Mouse (Mus musculus) forebrain, embryonic 12.5 days (tissue): ENCODE measurements around the gene Gtpbp1. TPM values are rescaled to one million over a fixed set of nuclear protein-coding genes. Genes with fewer than 3 reads are reported as not detected.
A peak's percentile ranks its signal among the peaks of the same experiment; 100 is the strongest.

Experiments used
- ATAC-seq: fragments of 200-750 bp; cut with Nextera tagmentation; 2 replicates; pipeline ENCODE4 v1.8.0; 2017; ENCODE audit warnings: moderate TSS enrichment; ENCODE audit not compliant: low FRiP score
- H3K27ac ChIP-seq: fragments of 300-500 bp; sonication (generic); 2 replicates; pipeline ENCODE4 v1.5.1; 2016; ENCODE audit warnings: mild to moderate bottlenecking
- H3K27me3 ChIP-seq: fragments of 300-500 bp; sonication (generic); 2 replicates; pipeline ENCODE4 v1.6.1; 2016; ENCODE audit warnings: mild to moderate bottlenecking
- H3K36me3 ChIP-seq: fragments of 300-500 bp; sonication (generic); replicated peaks from 2 replicates; pipeline ENCODE4 v1.6.1; 2016; ENCODE audit warnings: mild to moderate bottlenecking
- H3K4me1 ChIP-seq: fragments of 300-500 bp; sonication (generic); 2 replicates; pipeline ENCODE4 v1.6.1; 2016
- H3K4me2 ChIP-seq: fragments of 300-500 bp; sonication (generic); 2 replicates; pipeline ENCODE4 v1.6.1; 2016; ENCODE audit warnings: mild to moderate bottlenecking, moderate library complexity
- H3K4me3 ChIP-seq: fragments of 300-500 bp; sonication (generic); replicated peaks from 2 replicates; pipeline ENCODE4 v1.5.1; 2016; ENCODE audit warnings: mild to moderate bottlenecking
- H3K9ac ChIP-seq: fragments of 300-500 bp; sonication (generic); 2 replicates; pipeline ENCODE4 v1.6.1; 2016; ENCODE audit warnings: mild to moderate bottlenecking
- H3K9me3 ChIP-seq: fragments of 300-500 bp; sonication (generic); 2 replicates; pipeline ENCODE4 v1.6.1; 2016
- WGBS: fragments of 180-500 bp; shearing (Covaris S2); methylation state at CpG from one replicate; pipeline ENCODE4 v1.1.7; 2016; 5-methylcytosine and 5-hydroxymethylcytosine counted together
- polyA plus RNA-seq: library from polyadenylated mRNA; unstranded; fragments of >200 nt; fragmentation: Nextera tagmentation; extraction: Ambion mirVana; gene quantifications from 2 replicates; pipeline ENCODE4 v1.2.1, GENCODE M21; 2016

Gtpbp1 gene
- polyA plus RNA-seq, 1 experiment from 2014 or later, result 55.7 TPM

DNA sequence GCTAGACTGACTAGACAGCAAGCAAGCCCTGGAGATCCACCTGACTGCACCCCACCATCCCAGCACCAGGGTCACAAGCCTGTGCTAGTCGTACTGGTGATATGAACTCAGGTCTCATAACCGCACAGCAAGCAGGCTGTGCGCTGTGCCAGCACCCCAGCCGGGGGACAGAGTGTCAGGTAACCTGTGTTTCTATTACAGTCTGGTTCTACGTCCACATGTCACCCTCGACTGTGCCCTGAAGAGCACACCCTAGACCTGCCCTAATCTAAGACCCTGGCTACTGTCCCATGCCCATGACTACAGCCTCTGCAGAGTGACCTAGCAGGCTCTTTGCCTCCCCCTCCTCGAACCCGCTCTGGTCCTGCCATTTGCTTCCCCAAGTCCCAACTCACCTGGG, 42.5 kb downstream of the Gtpbp1 start:
- peaks cover 84% of the 10 kb centered on the region for H3K36me3 ChIP-seq

DNA sequence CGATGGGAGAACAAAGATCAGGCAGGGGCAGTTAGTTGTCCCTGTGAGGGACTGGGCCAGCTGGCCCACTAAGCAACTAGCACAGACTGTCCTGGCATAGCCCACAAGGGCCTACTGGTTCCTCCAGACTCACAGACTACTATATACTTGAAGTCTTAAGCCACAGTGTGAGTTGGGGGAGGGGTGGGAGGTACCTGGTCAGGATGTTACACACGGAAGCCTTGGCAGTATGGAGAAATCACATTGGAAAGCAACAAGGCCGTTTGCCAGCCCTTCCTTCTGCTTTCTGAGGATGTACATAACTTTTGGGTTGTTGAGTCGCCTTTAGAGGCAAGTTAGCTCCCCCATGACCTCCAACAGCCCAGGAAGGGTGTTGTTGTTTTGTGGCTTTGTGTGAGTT, 43.0 kb downstream of the Gtpbp1 start:
- Histone ChIP-seq H3K4me2 (no peak overlapping the region), H3K4me1 (peaks cover 3% of the 10 kb centered on the region; the same call in 1 of the 2 replicates), H3K4me3 (no peak overlapping the region), H3K9ac (no peak overlapping the region), H3K27ac (no peak overlapping the region), H3K36me3 (peaks cover 84% of the 10 kb centered on the region), H3K27me3 (no peaks in the 10 kb centered on the region), H3K9me3 (no peaks in the 10 kb centered on the region)
- WGBS, result 71% methylated on average over 4 of the region's 4 CpGs
- ATAC-seq, result no peak

More for the DNA sequence above, 42.5 kb downstream of the Gtpbp1 start:
- ATAC-seq, result no peak
- no peak overlapping the region for H3K27ac ChIP-seq
- no peak overlapping the region for H3K9ac ChIP-seq
- no peak overlapping the region for H3K4me2 ChIP-seq
- H3K4me1 ChIP-seq, result peaks cover 3% of the 10 kb centered on the region; the same call in 1 of the 2 replicates
- H3K27me3 ChIP-seq, result no peaks in the 10 kb centered on the region
- H3K9me3 ChIP-seq, result no peaks in the 10 kb centered on the region
- WGBS, result 96% methylated on average over 8 of the region's 8 CpGs
- no peak overlapping the region for H3K4me3 ChIP-seq

DNA sequence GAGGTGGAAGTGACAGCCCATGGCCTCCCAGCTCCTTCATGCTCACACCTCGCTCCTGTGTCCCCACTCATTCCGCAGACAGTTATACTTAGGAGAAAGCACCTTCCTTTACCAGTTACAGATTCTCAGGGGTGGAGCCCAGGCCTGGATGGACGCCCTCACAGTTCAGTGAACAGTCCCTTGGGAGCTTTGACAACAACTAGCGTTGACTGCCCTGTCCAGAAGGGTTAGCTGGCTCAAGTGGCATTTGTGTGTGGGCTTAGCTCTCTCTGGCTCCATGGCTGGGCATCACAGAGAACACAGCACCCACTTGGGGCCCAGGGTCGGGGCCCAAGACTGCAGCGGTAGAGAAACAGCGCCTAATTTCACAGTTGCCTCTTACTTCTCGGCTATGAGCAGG, 43.7 kb downstream of the Gtpbp1 start:
- peaks cover 84% of the 10 kb centered on the region for H3K36me3 ChIP-seq
- no peaks in the 10 kb centered on the region for H3K9me3 ChIP-seq
- H3K9ac ChIP-seq, result no peak overlapping the region
- no peaks in the 10 kb centered on the region for H3K27me3 ChIP-seq
- H3K4me3 ChIP-seq, result no peak overlapping the region
- H3K27ac ChIP-seq, result 0 out of 2 replicates have a peak overlapping the region, but pooled peaks have one; percentile 2
- H3K4me2 ChIP-seq, result no peak overlapping the region
- 87% methylated on average over 8 of the region's 8 CpGs for WGBS
- H3K4me1 ChIP-seq, result peaks cover 3% of the 10 kb centered on the region; the same call in 1 of the 2 replicates
- ATAC-seq, result no peak

DNA sequence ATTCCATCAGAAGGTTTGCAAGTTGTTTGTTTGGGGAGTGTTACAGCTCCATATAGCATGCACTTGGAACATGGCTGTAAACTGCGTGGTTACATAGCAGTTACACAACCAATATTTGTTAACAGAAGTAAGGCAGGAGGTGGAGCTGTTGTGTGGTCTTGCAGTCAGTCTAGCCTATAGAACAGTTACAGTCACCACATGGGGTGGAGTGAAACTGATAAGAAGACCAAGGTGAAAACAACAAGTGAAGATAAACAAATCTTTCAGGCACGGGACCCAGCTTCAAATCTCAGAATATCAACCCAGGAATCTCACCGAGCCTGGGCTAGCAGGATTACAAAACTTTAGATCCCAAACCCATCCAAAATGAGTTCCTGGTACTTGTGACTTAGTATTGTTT, 50.1 kb downstream of the Gtpbp1 start:
- Histone ChIP-seq H3K9ac (no peak overlapping the region), H3K27ac (no peak overlapping the region), H3K36me3 (peaks cover 37% of the 10 kb centered on the region), H3K4me1 (peaks cover 25% of the 10 kb centered on the region), H3K27me3 (no peaks in the 10 kb centered on the region; the same call in 1 of the 2 replicates), H3K4me2 (peak overlapping the region; percentile 85), H3K4me3 (peak overlapping the region; percentile 99), H3K9me3 (no peaks in the 10 kb centered on the region)
- WGBS, result 81% methylated on average over 3 of the region's 3 CpGs
- ATAC-seq, result no peak

DNA sequence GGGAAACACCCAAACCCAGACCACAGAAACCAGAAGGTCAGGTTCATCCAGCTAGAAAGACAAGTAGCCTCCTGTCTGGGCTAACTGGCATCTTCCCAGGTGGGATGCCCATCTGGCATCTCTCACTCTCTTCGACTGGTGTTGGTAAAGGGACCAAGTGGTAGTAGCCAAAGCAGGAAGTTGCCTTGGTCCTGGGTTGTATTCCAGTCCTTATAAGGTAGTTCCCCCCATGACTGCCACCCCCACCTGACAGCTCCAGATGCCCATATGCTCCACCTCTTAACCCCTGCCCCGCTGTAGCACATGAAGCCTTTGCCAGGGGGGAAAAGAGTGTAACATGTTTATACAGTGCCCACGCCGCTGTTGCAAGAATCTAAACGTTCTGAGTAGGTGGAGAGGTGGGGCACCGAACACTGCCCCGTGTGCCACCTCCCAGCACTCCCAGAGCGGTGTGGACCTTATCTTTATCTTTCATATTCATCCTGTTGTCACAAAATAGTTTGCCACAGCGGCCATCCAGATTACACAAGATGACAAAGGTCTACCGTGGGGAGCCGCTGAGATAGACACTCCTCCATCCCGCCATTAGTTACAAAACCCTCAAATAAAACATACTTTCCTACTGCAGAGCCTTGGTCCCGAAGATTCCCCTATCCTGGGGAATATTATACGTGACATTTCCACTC, 50.7 kb downstream of the Gtpbp1 start:
- ATAC-seq, result no peak; the same call in 1 of the 2 replicates
- Histone ChIP-seq H3K36me3 (peaks cover 33% of the 10 kb centered on the region), H3K4me3 (peak overlapping the region; percentile 99), H3K27me3 (no peaks in the 10 kb centered on the region; the same call in 1 of the 2 replicates), H3K9me3 (no peaks in the 10 kb centered on the region), H3K4me1 (peaks cover 25% of the 10 kb centered on the region), H3K27ac (no peak overlapping the region), H3K9ac (peak overlapping the region; percentile 91), H3K4me2 (peak overlapping the region; percentile 85)
- WGBS, result 41% methylated on average over 14 of the region's 14 CpGs

DNA sequence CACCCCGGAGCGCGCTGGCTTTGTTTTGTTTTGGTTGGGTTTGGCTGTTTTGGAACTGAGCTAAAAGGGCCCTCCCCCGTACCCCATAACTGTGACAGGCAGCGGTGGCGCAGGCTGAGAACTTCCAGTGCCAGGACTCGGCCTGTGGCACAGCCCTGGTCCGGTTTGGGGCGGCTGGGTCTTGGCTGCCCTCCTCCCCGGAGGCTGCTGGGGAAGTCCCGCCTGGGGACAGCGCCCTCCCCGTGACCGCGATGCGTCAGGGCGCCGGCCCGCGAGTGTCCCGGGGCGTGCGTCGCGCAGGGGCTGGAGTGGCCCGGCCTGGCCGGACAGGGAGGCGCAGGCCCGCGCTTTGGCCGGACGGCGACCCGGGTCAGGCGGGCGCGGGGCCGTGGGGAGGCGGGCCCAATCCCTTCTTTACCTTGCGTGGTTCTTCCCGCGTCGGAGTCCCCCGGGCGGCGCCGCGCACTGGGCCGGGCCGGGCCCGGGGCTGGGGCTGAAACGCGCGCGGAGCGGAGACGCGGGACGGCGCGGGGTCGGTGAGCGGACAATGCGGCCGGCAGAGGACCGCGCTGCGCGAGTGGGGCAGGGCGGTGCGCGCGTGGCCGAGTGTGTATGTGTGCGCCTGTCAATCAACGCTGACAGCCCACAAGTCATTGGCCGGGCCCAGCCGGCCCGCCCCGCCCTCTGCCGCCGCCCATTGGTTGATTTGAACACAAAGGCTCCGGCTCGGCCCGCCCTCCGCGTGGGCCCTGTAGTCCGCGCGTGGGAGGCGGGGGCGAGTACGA, 51.5 kb downstream of the Gtpbp1 start, which contains the start of gene Sun2:
TSS of gene Sun2 (minus strand) at position 616 of the 785 bp plus-strand sequence.
- Histone ChIP-seq H3K9me3 (no peaks in the 10 kb centered on the region), H3K4me3 (peak within 1 kb of the TSS; percentile 99), H3K4me1 (peaks cover 25% of the 10 kb centered on the region), H3K27ac (peak within 1 kb of the TSS; percentile 50; the same call in 1 of the 2 replicates), H3K27me3 (no peaks in the 10 kb centered on the region; the same call in 1 of the 2 replicates), H3K36me3 (peaks cover 25% of the 10 kb centered on the region), H3K4me2 (peak within 1 kb of the TSS; percentile 85), H3K9ac (peak within 1 kb of the TSS; percentile 91)
- WGBS, result under 1% methylated on average over 88 of the region's 93 CpGs
- peak; percentile 94 for ATAC-seq

DNA sequence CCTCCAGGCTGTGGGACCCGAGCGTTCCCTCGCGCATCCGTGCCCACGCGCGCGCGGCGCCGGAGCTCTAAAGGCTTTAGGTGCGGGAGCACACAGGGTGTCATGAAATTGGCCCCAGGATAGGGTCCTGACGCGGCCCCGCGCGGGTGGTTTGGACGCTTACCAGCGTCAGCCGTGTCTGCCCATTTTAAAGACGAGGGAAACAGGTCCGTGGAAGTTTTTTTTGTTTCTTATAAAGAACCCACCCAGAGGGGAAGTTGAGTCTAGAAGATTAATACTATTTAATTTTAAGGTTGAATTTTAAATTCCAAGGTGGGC, 52.0 kb downstream of the Gtpbp1 start:
- no peak for ATAC-seq
- Histone ChIP-seq H3K4me2 (peak overlapping the region; percentile 85), H3K4me1 (peaks cover 25% of the 10 kb centered on the region), H3K27ac (no peak overlapping the region; the same call in 1 of the 2 replicates), H3K9ac (peak overlapping the region; percentile 91), H3K27me3 (no peaks in the 10 kb centered on the region; the same call in 1 of the 2 replicates), H3K36me3 (peaks cover 20% of the 10 kb centered on the region), H3K9me3 (no peaks in the 10 kb centered on the region), H3K4me3 (peak overlapping the region; percentile 99)
- WGBS, result 0% methylated on average over 23 of the region's 23 CpGs

DNA sequence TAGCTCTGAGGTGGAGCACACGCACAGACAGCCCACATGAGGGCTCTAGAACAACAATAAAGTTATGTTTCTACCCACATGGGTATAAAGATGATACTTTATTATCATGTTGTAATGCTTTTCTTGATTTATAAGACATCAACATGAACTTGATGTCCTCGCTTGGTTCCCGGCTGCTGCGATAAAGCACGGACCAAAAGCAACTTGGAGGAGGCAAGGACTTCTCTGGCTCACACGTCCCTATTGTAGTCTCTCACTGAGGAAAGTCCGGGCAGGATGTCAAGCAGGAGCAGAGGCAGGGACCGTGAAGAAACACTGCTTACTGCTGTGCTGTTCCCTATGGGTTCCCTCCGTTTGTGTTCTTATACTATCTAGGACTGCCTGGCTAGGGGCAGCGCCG, 53.4 kb downstream of the Gtpbp1 start:
- ATAC-seq, result no peak
- no peak overlapping the region for H3K9ac ChIP-seq
- H3K9me3 ChIP-seq, result no peaks in the 10 kb centered on the region
- no peak overlapping the region for H3K4me2 ChIP-seq
- 90% methylated on average over 11 of the region's 11 CpGs for WGBS
- no peak overlapping the region for H3K4me3 ChIP-seq
- H3K36me3 ChIP-seq, result peaks cover 6% of the 10 kb centered on the region
- H3K27ac ChIP-seq, result no peak overlapping the region
- H3K27me3 ChIP-seq, result no peaks in the 10 kb centered on the region; the same call in 1 of the 2 replicates
- H3K4me1 ChIP-seq, result peaks cover 25% of the 10 kb centered on the region

DNA sequence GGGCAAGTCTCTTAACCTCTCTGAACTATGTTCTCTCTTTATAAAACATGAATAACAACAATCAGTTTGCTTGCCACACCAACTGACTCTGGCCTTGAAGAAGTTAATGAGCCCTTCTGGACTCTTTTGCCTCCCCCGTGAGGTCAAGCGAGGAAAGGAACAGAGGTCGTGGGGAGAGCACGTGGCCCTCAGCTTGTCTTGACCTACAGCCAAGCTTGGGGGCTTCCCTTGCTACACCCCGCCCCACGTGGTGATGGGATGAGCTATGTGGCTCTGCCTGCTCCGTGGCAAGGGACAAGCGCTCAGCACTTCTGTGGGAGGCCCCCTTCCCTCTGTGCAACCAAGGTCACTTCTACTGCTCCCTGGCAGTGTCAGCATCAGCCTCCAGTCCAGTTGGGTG, 54.1 kb downstream of the Gtpbp1 start:
- Histone ChIP-seq H3K4me1 (peaks cover 25% of the 10 kb centered on the region), H3K4me2 (no peak overlapping the region), H3K9ac (no peak overlapping the region), H3K9me3 (no peaks in the 10 kb centered on the region), H3K27me3 (no peaks in the 10 kb centered on the region; the same call in 1 of the 2 replicates), H3K27ac (no peak overlapping the region), H3K36me3 (no peaks in the 10 kb centered on the region), H3K4me3 (no peak overlapping the region)
- no peak for ATAC-seq
- WGBS, result 80% methylated on average over 8 of the region's 8 CpGs

DNA sequence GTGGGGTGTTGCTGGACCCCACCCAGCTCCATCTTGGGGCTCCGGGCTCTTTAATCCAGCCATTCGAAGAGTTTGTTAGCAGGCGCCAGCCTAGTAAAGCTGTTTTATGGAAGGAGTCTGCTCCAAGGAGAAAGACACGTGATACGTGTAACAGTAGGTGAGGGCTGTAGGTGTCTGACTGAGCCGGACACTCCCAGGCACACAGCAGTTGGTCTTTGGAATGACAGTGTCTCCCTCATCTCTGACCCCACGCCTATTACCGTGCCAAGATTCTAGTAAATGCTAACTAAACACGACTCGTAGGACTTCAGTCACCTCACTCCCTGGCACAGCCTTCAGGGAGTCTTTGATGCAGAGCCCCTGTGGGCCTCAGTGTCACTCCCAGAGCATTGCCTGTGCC, 54.7 kb downstream of the Gtpbp1 start:
- peaks cover 20% of the 10 kb centered on the region for H3K4me1 ChIP-seq
- H3K27me3 ChIP-seq, result no peaks in the 10 kb centered on the region; the same call in 1 of the 2 replicates
- no peak overlapping the region for H3K27ac ChIP-seq
- no peak overlapping the region for H3K4me2 ChIP-seq
- no peaks in the 10 kb centered on the region for H3K9me3 ChIP-seq
- H3K36me3 ChIP-seq, result no peaks in the 10 kb centered on the region
- no peak overlapping the region for H3K9ac ChIP-seq
- 90% methylated on average over 10 of the region's 10 CpGs for WGBS
- ATAC-seq, result no peak
- no peak overlapping the region for H3K4me3 ChIP-seq

DNA sequence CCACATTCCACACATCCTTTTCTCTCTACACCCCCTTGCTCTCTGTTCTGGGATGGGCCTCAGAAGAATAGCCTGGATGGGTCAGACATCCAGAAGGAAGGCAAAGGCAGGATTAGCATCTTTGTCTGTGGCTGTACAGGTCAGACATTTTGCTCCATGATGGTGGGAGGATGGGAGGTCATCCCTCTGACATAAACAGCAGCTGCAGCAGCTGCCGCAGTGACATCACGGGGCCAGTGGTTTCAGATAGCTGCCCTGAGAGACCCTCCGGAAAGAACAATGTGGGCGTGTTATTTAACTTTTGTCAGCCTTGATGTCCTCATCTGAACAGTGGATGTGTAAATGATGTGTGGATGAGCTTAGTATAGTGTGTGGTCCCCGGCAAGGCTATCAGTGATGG, 55.2 kb downstream of the Gtpbp1 start:
- no peak for ATAC-seq
- no peak overlapping the region for H3K4me2 ChIP-seq
- H3K4me1 ChIP-seq, result peaks cover 14% of the 10 kb centered on the region
- H3K4me3 ChIP-seq, result no peak overlapping the region
- WGBS, result 87% methylated on average over 5 of the region's 5 CpGs
- H3K9me3 ChIP-seq, result no peaks in the 10 kb centered on the region
- H3K27me3 ChIP-seq, result no peaks in the 10 kb centered on the region; the same call in 1 of the 2 replicates
- H3K27ac ChIP-seq, result no peak overlapping the region
- H3K36me3 ChIP-seq, result no peaks in the 10 kb centered on the region
- H3K9ac ChIP-seq, result no peak overlapping the region

DNA sequence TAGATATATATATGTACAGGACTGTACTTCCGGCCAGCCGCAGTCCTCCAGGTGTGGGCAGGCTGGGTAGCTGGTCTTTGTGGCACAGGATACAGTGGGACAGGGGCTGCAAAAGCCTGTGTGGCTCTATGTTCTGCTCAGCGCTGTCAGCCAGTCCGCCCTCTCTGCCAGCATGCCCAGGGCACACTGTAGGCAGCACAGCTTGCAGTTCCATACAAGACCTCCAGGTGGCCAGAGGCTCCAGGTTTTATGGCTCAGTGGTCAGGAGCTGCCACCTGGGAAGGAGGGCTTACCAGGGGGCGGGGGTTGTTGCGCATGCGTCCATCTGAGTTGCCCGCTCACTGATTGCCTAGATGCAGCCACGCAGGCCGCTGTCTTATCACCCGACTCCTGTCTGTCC, 57.4 kb downstream of the Gtpbp1 start:
- 51% methylated on average over 11 of the region's 11 CpGs for WGBS

More for the DNA sequence above, 57.4 kb downstream of the Gtpbp1 start:
- Histone ChIP-seq H3K4me2 (no peak overlapping the region), H3K9ac (no peak overlapping the region), H3K4me3 (no peak overlapping the region), H3K27ac (no peak overlapping the region), H3K27me3 (no peaks in the 10 kb centered on the region), H3K9me3 (no peaks in the 10 kb centered on the region), H3K36me3 (no peaks in the 10 kb centered on the region), H3K4me1 (peaks cover 2% of the 10 kb centered on the region)
- no peak for ATAC-seq
